Comparison of ENCODE assay signal across 7 mouse cellular contexts in the genomic region with DNA sequence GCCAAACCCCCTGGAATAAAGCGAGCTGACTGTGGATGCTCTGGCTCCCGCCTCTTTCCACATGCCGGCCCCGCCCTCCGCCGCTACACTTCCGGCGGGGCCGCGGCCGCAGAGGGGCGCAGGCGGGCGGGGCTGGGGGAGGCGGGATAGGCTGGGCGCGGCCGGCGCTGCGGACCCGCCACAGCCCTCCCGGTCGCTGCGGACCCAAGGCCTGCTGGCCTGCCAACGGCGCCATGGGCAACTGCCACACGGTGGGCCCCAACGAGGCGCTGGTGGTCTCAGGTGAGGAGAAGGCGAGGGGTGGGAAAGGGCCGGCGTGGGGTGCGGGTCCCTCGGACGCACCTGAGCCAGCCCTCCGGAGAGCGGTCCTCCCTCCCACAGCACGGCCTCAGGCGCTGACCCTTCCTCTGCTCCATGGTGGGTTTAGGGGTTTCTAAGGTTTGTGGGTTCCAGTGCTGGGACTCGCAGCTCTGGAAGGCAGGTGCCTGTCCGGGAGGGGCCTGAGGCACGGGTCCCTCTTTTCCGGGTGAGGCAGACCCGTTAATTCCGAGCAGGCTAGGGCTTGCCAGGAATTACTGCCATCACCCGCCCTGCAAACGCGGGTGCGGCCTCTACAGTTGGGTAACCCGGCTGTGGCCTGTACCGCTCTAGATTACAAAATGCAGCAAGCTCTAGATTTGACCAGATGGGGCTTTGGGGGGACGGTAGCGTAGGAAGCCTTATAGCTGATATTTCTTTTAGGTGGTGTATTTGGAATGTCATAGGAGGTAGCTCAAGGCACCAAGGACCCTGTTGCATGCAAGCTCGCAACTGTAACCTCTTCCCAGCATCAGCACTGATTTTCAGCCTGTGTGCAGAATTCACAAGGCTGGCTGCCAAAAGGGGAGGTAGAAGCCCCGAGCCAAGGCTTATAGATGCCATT. TPM values are rescaled to one million over a fixed set of nuclear protein-coding genes. Genes with fewer than 3 reads are reported as not detected.
DNase-seq lines count a peak whose midpoint lies in the region; ATAC-seq and TF ChIP-seq lines count a peak whose summit lies in the region.

Flot2 (plus strand) TSS at position 101 of the 922 bp plus-strand sequence.

- H3K4me2 ChIP-seq in hindbrain, postnatal 0 days (ENCODE audit: low read depth, low read length) = peak within 1 kb of the TSS; percentile 71

- 3% methylated on average over 51 of the region's 55 CpGs for WGBS in hindbrain, postnatal 0 days
- 3% methylated on average over 55 of the region's 55 CpGs for WGBS in limb, embryonic 10.5 days
- WGBS in midbrain, embryonic 10.5 days = 3% methylated on average over 55 of the region's 55 CpGs

- no peaks in the 10 kb centered on the region for H3K27me3 ChIP-seq in hindbrain, postnatal 0 days (ENCODE audit: insufficient read depth, low read length)
- no peaks in the 10 kb centered on the region for H3K27me3 ChIP-seq in limb, embryonic 10.5 days (ENCODE audit: low read depth, poor library complexity, severe bottlenecking)
- H3K27me3 ChIP-seq in midbrain, embryonic 10.5 days (ENCODE audit: low read depth, poor library complexity, severe bottlenecking) = peaks cover 3% of the 10 kb centered on the region; the same call in 1 of the 2 replicates

- H3K4me3 ChIP-seq in hindbrain, postnatal 0 days (ENCODE audit: low read length) = peak within 1 kb of the TSS; percentile 72
- H3K4me3 ChIP-seq in limb, embryonic 10.5 days = peak within 1 kb of the TSS; percentile 74
- H3K4me3 ChIP-seq in midbrain, embryonic 10.5 days = peak within 1 kb of the TSS; percentile 94

- no peaks in the 10 kb centered on the region for H3K9me3 ChIP-seq in hindbrain, postnatal 0 days (ENCODE audit: low read length)
- H3K9me3 ChIP-seq in limb, embryonic 10.5 days (replicated peaks) = no peaks in the 10 kb centered on the region
- peaks cover 9% of the 10 kb centered on the region; the same call in 1 of the 2 replicates for H3K9me3 ChIP-seq in midbrain, embryonic 10.5 days (replicated peaks)

- 0 out of 2 replicates have a peak, but pooled peaks cover 10% of the 10 kb centered on the region for H3K4me1 ChIP-seq in hindbrain, postnatal 0 days (ENCODE audit: insufficient read depth, low read length)
- peaks cover 35% of the 10 kb centered on the region for H3K4me1 ChIP-seq in limb, embryonic 10.5 days
- H3K4me1 ChIP-seq in midbrain, embryonic 10.5 days = peaks cover 42% of the 10 kb centered on the region

- intact Hi-C loops in gastrocnemius, postnatal 14 days (cut with DNase I; ENCODE audit: low total_unique reads) = no loop called here

- peak within 1 kb of the TSS; percentile 79 for H3K9ac ChIP-seq in hindbrain, postnatal 0 days (replicated peaks; ENCODE audit: low read length)

- ATAC-seq in hindbrain, postnatal 0 days = peak; percentile 87

- H3K36me3 ChIP-seq in hindbrain, postnatal 0 days (ENCODE audit: insufficient read depth, low read length) = peaks cover 4% of the 10 kb centered on the region; the same call in 1 of the 2 replicates
- H3K36me3 ChIP-seq in limb, embryonic 10.5 days = peaks cover 51% of the 10 kb centered on the region
- H3K36me3 ChIP-seq in midbrain, embryonic 10.5 days = peaks cover 56% of the 10 kb centered on the region

- H3K27ac ChIP-seq in hindbrain, postnatal 0 days = peak within 1 kb of the TSS; percentile 87
- H3K27ac ChIP-seq in limb, embryonic 10.5 days = peak within 1 kb of the TSS; percentile 87
- peak within 1 kb of the TSS; percentile 91 for H3K27ac ChIP-seq in midbrain, embryonic 10.5 days (replicated peaks)

- peak; percentile 79 for DNase-seq in adrenal gland, adult 2 months
- DNase-seq in cerebellum, postnatal 25 days = peak; percentile 70 to 82
- DNase-seq in gastrocnemius, postnatal 14 days = peak; percentile 68
- DNase-seq in hindbrain, postnatal 0 days (ENCODE audit: low spot score) = peak; percentile 82
- peak; percentile 79 for DNase-seq in limb, embryonic 10.5 days (ENCODE audit: low spot score)
- peak; percentile 78 for DNase-seq in midbrain, embryonic 10.5 days (ENCODE audit: low spot score)
- peak; percentile 67 for DNase-seq in right cerebral cortex, postnatal 4 days

- TF ChIP-seq CTCF in hindbrain, postnatal 0 days (IDR thresholded peaks at IDR 0.05; ENCODE audit: low read depth) = no peak

RNA-seq across cellular contexts. Expression of gene Flot2, which starts in this region (rescaled TPM):
- total RNA-seq in adrenal gland, adult 2 months (2021) = 10 to 100 TPM; 85.6 to 88.9 TPM
- 144 and 179 TPM in 2 replicates for polyA plus RNA-seq in adrenal gland, adult 2 months (2012; rRNA removed)
- total RNA-seq in gastrocnemius, postnatal 14 days (2021) = 10 to 100 TPM; 60.7 to 64.3 TPM
- total RNA-seq in hindbrain, postnatal 0 days (2014; rRNA removed) = 107 and 108 TPM in 2 replicates
- polyA plus RNA-seq in hindbrain, postnatal 0 days (2015; fragmentation: Nextera tagmentation; extraction: Ambion mirVana) = 121 and 123 TPM in 2 replicates
- polyA plus RNA-seq in limb, embryonic 10.5 days (2016; fragmentation: Nextera tagmentation; extraction: Ambion mirVana) = 58.9 and 64.6 TPM in 2 replicates
- polyA plus RNA-seq in midbrain, embryonic 10.5 days (2016; fragmentation: Nextera tagmentation; extraction: Ambion mirVana) = 75.7 and 76.4 TPM in 2 replicates

Comparison
In these comparisons a context has a peak if more than half of its experiments do, and no peak if none do; other contexts are left out.
1. Peak in every context shown above with its lines: DNase-seq, ATAC-seq, H3K4me3 ChIP-seq and H3K27ac ChIP-seq.